ENCODE assay signal across 25 mouse cellular contexts in the genomic region with DNA sequence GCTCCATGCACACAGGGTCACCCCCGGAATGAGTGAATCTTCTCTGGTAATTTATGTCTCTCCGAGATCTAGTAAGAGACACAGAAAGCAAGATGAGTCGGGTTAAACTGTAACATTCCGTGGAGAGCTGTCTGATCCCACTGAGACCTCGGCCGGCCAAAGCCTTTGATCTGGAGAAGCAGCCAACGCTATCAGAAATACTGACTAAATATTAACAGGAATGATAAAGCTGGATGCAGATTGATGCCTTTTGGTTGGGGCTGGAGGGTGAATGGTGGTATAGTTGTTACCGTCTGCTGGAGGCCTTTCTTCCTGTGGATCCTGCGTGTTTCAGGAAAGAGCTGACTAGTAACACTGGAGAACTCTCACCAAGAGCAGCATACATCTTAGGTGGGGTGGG. TPM values are rescaled to one million over a fixed set of nuclear protein-coding genes. Genes with fewer than 3 reads are reported as not detected.
A peak's percentile ranks its signal among the peaks of the same experiment; 100 is the strongest.
DNase-seq lines count a peak whose midpoint lies in the region; ATAC-seq and TF ChIP-seq lines count a peak whose summit lies in the region.
"Had no signal": no experiment of that assay in that cellular context is flagged by ENCODE, and none has a peak within 500 bp of the region (broad histone marks: within the 10 kb centered on the region; RNA-seq: fewer than 3 reads in every experiment).

Gene Lect2, minus strand, starts transcription at position 102 of the 400 bp plus-strand sequence.

- WGBS in hindbrain, embryonic 10.5 days: 79% methylated on average over 9 of the region's 9 CpGs
- 58% methylated on average over 9 of the region's 9 CpGs for WGBS in hindbrain, embryonic 14.5 days
- 43% methylated on average over 9 of the region's 9 CpGs for WGBS in intestine, postnatal 0 days
- WGBS in liver, embryonic 12.5 days (ENCODE audit: insufficient replicate concordance): 50% methylated on average over 9 of the region's 9 CpGs

- no peak within 1 kb of the TSS for H3K9ac ChIP-seq in hindbrain, embryonic 14.5 days
- no peak within 1 kb of the TSS for H3K9ac ChIP-seq in intestine, postnatal 0 days (ENCODE audit: low read depth, low read length)
- H3K9ac ChIP-seq in liver, embryonic 12.5 days: no peak within 1 kb of the TSS
- H3K9ac ChIP-seq: embryonic facial prominence, embryonic 15.5 days; hindbrain, embryonic 15.5 days; limb, embryonic 12.5 days; lung, embryonic 14.5 days; midbrain, embryonic 13.5 days had no signal

- peak; percentile 1 for DNase-seq in hindbrain, embryonic 10.5 days (ENCODE audit: low spot score)
- DNase-seq in hindbrain, embryonic 14.5 days (ENCODE audit: low spot score): no peak
- DNase-seq in yolk sac, embryonic 10.5 days (ENCODE audit: low spot score): peak; percentile 53
- no peak for DNase-seq in frontal cortex, postnatal 36 days (ENCODE audit: low spot score in 2 of 2)
- DNase-seq in right cerebral cortex, adult 18-20 months: no peak
- DNase-seq: adrenal gland, adult 8-10 months; cerebellum, adult 9-10 months; gastrocnemius, postnatal 14 days; kidney, adult 11 months; lung, embryonic 14.5 days; right cerebral cortex, postnatal 14 days; thymus, postnatal 14 days had no signal

- no peak within 1 kb of the TSS for H3K4me3 ChIP-seq in hindbrain, embryonic 10.5 days
- no peak within 1 kb of the TSS for H3K4me3 ChIP-seq in hindbrain, embryonic 14.5 days (replicated peaks; ENCODE audit: low read length)
- H3K4me3 ChIP-seq in intestine, postnatal 0 days (ENCODE audit: low read depth, low read length): no peak within 1 kb of the TSS; the same call in 1 of the 2 replicates
- peak within 1 kb of the TSS; percentile 21 for H3K4me3 ChIP-seq in liver, embryonic 12.5 days
- H3K4me3 ChIP-seq: embryonic facial prominence, embryonic 15.5 days; forebrain, embryonic 10.5 days; heart, adult 2 months; hindbrain, embryonic 15.5 days; limb, embryonic 12.5 days; midbrain, embryonic 13.5 days had no signal

- ATAC-seq in hindbrain, embryonic 14.5 days (ENCODE audit: low FRiP score): no peak
- no peak for ATAC-seq in intestine, postnatal 0 days
- no peak for ATAC-seq in liver, embryonic 12.5 days
- ATAC-seq: activated CD4-positive, CD25-positive, alpha-beta regulatory T cell, adult 4 months; forebrain, embryonic 16.5 days; midbrain, embryonic 13.5 days had no signal

- TF ChIP-seq CTCF in intestine, postnatal 0 days (IDR thresholded peaks at IDR 0.05; ENCODE audit: low read depth): no peak

- peaks cover 17% of the 10 kb centered on the region; the same call in 1 of the 2 replicates for H3K4me1 ChIP-seq in hindbrain, embryonic 10.5 days (replicated peaks)
- H3K4me1 ChIP-seq in hindbrain, embryonic 14.5 days (replicated peaks; ENCODE audit: control insufficient read depth, insufficient read depth, low read length): no peaks in the 10 kb centered on the region
- peaks cover 7% of the 10 kb centered on the region; the same call in 1 of the 2 replicates for H3K4me1 ChIP-seq in intestine, postnatal 0 days (replicated peaks; ENCODE audit: control insufficient read depth, insufficient read depth, low read length)
- H3K4me1 ChIP-seq in liver, embryonic 12.5 days: peaks cover 16% of the 10 kb centered on the region; the same call in 1 of the 2 replicates
- H3K4me1 ChIP-seq: hindbrain, embryonic 15.5 days; limb, embryonic 12.5 days had no signal

- H3K36me3 ChIP-seq in hindbrain, embryonic 10.5 days: no peaks in the 10 kb centered on the region
- H3K36me3 ChIP-seq in hindbrain, embryonic 14.5 days (replicated peaks; ENCODE audit: control insufficient read depth, insufficient read depth): no peaks in the 10 kb centered on the region
- H3K36me3 ChIP-seq in intestine, postnatal 0 days (ENCODE audit: control insufficient read depth, insufficient read depth): no peaks in the 10 kb centered on the region
- no peaks in the 10 kb centered on the region for H3K36me3 ChIP-seq in liver, embryonic 12.5 days
- H3K36me3 ChIP-seq: embryonic facial prominence, embryonic 15.5 days; forebrain, embryonic 10.5 days; hindbrain, embryonic 15.5 days; limb, embryonic 12.5 days; midbrain, embryonic 13.5 days had no signal

- no peak within 1 kb of the TSS for H3K4me2 ChIP-seq in hindbrain, embryonic 14.5 days (replicated peaks)
- peak within 1 kb of the TSS; percentile 37 for H3K4me2 ChIP-seq in intestine, postnatal 0 days (replicated peaks; ENCODE audit: low read depth)
- H3K4me2 ChIP-seq in liver, embryonic 12.5 days: peak within 1 kb of the TSS; percentile 34
- H3K4me2 ChIP-seq: embryonic facial prominence, embryonic 15.5 days; hindbrain, embryonic 15.5 days; limb, embryonic 12.5 days; lung, embryonic 14.5 days; midbrain, embryonic 13.5 days had no signal

- no peaks in the 10 kb centered on the region for H3K27me3 ChIP-seq in hindbrain, embryonic 10.5 days (ENCODE audit: insufficient read depth, poor library complexity, severe bottlenecking)
- no peaks in the 10 kb centered on the region for H3K27me3 ChIP-seq in hindbrain, embryonic 14.5 days (ENCODE audit: control insufficient read depth, insufficient read depth, low read length)
- no peaks in the 10 kb centered on the region for H3K27me3 ChIP-seq in intestine, postnatal 0 days (replicated peaks; ENCODE audit: control insufficient read depth, insufficient read depth, low read length)
- no peaks in the 10 kb centered on the region for H3K27me3 ChIP-seq in liver, embryonic 12.5 days (replicated peaks)
- H3K27me3 ChIP-seq: embryonic facial prominence, embryonic 15.5 days; hindbrain, embryonic 15.5 days; limb, embryonic 12.5 days; midbrain, embryonic 13.5 days had no signal

- no peak within 1 kb of the TSS; the same call in 1 of the 2 replicates for H3K27ac ChIP-seq in hindbrain, embryonic 10.5 days
- H3K27ac ChIP-seq in hindbrain, embryonic 14.5 days: no peak within 1 kb of the TSS
- H3K27ac ChIP-seq in intestine, postnatal 0 days (ENCODE audit: low read depth, low read length): no peak within 1 kb of the TSS
- H3K27ac ChIP-seq in liver, embryonic 12.5 days: peak within 1 kb of the TSS; percentile 33; the same call in 1 of the 2 replicates
- H3K27ac ChIP-seq: embryonic facial prominence, embryonic 15.5 days; forebrain, embryonic 10.5 days; heart, adult 2 months; hindbrain, embryonic 15.5 days; kidney, postnatal 0 days; limb, embryonic 12.5 days; midbrain, embryonic 13.5 days had no signal

- no peaks in the 10 kb centered on the region for H3K9me3 ChIP-seq in hindbrain, embryonic 10.5 days
- no peaks in the 10 kb centered on the region for H3K9me3 ChIP-seq in hindbrain, embryonic 14.5 days (ENCODE audit: control insufficient read depth, low read length)
- H3K9me3 ChIP-seq in intestine, postnatal 0 days (ENCODE audit: control insufficient read depth): no peaks in the 10 kb centered on the region
- no peaks in the 10 kb centered on the region for H3K9me3 ChIP-seq in liver, embryonic 12.5 days (replicated peaks)
- H3K9me3 ChIP-seq: embryonic facial prominence, embryonic 15.5 days; forebrain, embryonic 10.5 days; hindbrain, embryonic 15.5 days; limb, embryonic 12.5 days; midbrain, embryonic 13.5 days had no signal

RNA-seq across cellular contexts. Expression of gene Lect2, which starts in this region (rescaled TPM):
- polyA plus RNA-seq in hindbrain, embryonic 10.5 days (2016; fragmentation: Nextera tagmentation; extraction: Ambion mirVana): not detected in 2 replicates
- polyA plus RNA-seq in hindbrain, embryonic 14.5 days (2014; fragmentation: Nextera tagmentation; extraction: Ambion mirVana): not detected in 2 replicates
- polyA plus RNA-seq in intestine, postnatal 0 days (2015; fragmentation: Nextera tagmentation; extraction: Ambion mirVana): 48.8 and 59.0 TPM in 2 replicates
- 31.7 and 38.1 TPM in 2 replicates for polyA plus RNA-seq in liver, embryonic 12.5 days (2016; fragmentation: Nextera tagmentation; extraction: Ambion mirVana)
- polyA plus RNA-seq: activated CD4-positive, CD25-positive, alpha-beta regulatory T cell, adult 4 months; embryonic facial prominence, embryonic 15.5 days; forebrain, embryonic 10.5 days; forebrain, embryonic 16.5 days; heart, adult 2 months; heart, embryonic 14.5 days; limb, embryonic 12.5 days; lung, embryonic 14.5 days; midbrain, embryonic 13.5 days; neural tube, embryonic 11.5 days had no signal

Comparison
In these comparisons a context has a peak if more than half of its experiments do, and no peak if none do; other contexts are left out.
1. RNA of gene Lect2 (polyA plus RNA-seq): 48.8 to 59.0 TPM in intestine, postnatal 0 days and 31.7 to 38.1 TPM in liver, embryonic 12.5 days; not detected in hindbrain, embryonic 10.5 days and not detected in hindbrain, embryonic 14.5 days; every median in the first group is over 10 times any median in the second.
2. Peak in DNase-seq in hindbrain, embryonic 10.5 days; RNA of the gene not detected or under 1 TPM.